Mouse (Mus musculus): ENCODE data around the gene Hebp1. TPM values are rescaled to one million over a fixed set of nuclear protein-coding genes. Genes with fewer than 3 reads are reported as not detected.

Gene Hebp1
- total RNA-seq, 2 experiments from 2014 or later = 84.3 to 93.4 TPM

DNA sequence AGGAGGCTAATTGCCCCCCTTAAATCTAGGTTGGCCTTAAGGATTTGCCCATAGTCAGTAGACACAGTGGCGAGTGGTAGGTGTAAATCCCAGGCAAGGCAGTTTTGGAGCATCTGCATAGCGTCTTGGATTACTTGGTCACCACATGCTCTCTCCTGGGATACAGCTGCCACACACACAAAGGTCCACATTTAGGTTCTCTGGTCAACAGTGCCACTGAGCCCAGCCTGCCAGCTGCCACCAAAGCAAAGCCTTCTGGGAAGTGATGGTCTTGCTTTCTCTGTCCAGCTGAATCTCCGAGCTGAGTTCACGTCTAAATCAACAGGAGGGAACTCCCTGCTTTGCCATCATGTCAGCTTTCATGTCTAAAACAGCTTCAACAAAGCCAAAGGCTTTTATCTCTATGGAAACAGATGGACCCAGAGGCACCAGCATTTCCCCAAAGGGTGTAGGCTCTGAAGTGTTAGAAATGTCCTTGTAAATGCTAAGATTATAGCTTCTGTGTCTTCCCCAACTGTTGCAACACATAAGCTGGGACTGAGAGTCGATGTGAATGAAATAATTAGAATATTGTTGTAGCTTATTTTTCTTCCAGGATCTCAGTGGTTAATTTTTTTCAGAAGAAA, 73.0 kb downstream of the Hebp1 start:
- DNase-seq (ENCODE audit: low spot score in 2 of 2) = no peak

DNA sequence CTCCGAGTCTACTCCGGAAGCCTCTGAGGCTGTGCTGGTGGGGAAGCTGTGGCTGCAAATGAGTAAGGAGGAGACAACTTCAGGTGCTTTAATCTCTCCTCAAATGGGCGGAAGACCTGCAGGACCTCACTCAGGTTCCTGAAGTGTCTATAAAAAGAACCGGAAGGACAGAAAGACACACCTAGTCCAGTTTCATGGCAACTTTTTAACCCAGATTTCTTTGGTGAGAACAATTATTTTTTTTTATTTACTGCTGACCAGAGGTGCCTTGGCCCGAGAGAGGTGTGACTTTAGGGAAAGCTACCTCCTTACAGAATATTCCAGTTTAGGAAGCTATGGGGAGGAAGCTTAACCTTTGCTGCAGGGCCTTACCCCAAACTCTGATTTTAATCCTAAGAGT, 79.6 kb downstream of the Hebp1 start, which contains the start of gene Gprc5d:
Gene Gprc5d, minus strand, starts transcription at position 101 of the 400 bp plus-strand sequence.
- no peak for DNase-seq (ENCODE audit: low spot score in 2 of 2)

DNA sequence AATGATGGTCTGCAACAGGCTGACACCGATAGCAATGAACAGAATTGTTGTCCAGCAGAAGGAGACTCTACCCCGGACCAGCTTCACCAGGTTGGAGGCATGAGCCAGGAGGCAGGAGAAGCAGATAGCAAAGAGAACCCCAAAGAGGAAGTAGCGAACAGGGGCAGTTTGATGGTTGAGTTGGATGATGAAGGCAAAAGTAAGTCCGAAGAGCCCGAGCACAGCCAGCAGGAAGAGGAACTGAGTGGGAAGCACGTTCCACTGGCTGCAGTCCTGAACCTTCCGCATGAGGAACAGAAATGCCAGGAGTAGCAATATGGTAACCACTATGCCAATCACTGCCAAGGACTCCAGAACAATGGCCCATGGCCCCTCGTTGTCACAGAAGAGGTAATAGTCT, 81.3 kb downstream of the Hebp1 start:
- DNase-seq (ENCODE audit: low spot score in 2 of 2) = no peak

DNA sequence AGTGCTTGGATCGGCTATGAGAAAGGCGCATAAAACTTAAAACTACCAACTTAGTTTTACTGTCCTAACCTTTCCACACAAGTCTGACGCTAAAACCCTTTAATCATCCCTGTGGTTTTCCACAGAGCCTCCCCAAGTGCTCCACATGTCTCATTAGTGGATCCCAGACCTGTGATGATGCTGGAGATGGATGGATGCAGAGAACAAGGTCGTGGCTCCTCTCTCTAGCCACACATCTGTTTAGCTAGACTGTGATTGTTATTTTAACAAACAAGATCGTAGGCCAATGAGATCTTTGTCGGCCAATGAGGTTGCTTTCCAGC, 84.7 kb downstream of the Hebp1 start:
- no peak for DNase-seq (ENCODE audit: low spot score in 2 of 2)

DNA sequence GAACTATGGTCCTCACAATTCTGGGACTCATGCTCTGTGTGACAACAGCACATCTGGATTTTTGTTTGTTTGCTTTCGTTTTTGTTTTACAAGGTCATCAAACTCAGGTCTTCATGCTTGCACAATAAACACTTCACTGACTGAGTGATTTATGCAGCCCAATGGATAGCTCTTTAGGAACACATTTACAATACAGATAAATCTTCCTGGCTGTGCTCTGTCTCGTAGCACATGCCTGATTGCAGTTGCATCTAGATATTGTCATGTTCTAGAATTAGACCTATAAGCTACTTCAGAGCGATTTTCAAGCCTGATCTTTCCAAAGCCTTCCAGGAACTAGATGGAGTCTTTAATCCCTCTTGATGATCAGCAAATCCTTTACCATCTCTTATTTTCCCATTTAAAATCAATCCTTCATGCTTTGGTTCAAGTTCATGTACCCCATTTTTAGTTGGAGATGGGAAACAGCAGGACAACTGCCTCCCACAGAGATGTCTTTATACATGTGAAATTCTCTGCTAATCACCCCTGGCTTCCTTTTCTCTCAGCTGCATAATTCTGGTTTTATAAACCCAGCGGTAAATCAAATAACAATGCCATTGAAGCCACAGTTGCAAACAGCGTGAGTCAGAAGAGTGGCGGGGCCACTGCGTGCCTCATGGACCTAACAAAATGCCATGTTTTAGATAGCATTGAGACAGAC, 85.3 kb downstream of the Hebp1 start:
- DNase-seq (ENCODE audit: low spot score in 2 of 2) = no peak

DNA sequence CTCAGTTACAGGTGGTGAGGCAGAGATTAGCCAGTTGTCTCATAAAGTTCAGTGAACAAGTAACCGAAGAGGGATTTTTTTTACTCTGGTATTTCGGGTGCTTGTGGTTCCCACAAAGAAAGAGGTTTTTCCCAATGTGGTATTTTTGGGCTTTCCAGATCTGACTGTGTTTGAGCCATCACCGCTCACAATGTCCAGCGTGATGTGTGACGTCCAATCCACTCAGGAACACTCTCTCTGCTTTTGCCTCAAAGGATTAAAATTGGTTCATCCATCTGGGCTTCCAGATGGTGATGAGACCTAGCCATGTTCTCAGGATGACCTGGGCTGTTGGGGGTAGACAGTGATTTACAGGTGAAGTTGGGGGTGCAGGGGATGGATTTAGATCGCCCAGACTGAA, 90.8 kb downstream of the Hebp1 start:
- DNase-seq (ENCODE audit: low spot score in 2 of 2) = no peak

DNA sequence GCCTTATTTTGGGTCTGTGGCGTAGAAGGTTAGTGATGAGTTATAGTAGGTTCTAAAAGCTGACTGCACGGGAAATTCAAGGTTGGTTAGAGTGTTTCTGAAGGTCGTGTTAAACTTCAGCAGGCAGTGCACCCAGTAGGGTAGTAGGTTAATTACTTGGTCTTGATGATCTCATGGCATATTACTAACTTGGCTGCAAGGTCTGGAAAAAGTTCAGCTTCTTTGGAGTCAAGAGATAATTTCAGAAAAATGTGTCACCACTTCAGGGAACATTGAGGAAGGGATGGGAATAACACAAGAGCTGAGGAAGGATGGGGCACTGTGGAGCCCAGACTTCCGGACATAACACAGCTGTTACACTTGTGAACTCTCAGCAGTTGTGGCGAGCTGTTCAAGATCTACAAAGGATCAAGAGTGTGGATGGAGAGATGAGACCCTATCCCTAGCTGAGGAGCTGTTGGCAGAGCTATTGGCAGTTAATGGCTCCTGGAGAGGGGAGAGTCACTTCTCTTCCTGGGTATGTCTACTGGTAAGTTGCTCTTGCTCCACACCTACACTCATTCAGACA, 95.0 kb downstream of the Hebp1 start:
- no peak for DNase-seq (ENCODE audit: low spot score in 2 of 2)

DNA sequence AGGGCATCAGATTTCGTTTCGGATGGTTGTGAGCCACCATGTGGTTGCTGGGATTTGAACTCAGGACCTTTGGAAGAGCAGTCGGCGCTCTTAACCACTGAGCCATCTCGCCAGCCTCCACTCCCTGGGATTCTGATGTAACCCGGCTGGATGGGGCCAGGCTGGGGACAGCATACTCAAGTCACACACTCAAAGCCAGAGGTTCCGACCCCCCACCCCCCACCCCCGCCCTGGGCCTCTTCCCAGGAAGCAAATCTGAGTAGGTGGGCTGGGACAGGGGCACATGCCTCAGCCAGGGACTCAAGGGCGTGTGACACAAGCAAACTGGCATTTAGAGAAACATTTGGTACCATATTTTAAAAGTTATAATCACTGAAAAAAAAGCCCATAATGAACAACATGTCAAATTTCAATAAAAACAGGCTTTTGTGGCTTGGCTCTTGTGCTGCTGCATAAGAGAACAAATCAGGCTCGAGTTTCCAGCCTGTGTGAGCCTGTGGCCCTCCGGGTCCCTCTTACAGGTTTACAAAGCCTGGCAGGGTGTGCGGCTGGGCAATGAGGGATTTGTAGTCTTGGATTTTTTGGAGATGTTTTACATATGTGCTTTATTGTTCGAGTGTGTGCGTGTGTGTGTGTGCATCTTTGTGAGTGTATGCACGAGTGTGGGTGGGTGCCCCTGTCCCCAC, 96.9 kb downstream of the Hebp1 start:
- no peak for DNase-seq (ENCODE audit: low spot score in 2 of 2)

DNA sequence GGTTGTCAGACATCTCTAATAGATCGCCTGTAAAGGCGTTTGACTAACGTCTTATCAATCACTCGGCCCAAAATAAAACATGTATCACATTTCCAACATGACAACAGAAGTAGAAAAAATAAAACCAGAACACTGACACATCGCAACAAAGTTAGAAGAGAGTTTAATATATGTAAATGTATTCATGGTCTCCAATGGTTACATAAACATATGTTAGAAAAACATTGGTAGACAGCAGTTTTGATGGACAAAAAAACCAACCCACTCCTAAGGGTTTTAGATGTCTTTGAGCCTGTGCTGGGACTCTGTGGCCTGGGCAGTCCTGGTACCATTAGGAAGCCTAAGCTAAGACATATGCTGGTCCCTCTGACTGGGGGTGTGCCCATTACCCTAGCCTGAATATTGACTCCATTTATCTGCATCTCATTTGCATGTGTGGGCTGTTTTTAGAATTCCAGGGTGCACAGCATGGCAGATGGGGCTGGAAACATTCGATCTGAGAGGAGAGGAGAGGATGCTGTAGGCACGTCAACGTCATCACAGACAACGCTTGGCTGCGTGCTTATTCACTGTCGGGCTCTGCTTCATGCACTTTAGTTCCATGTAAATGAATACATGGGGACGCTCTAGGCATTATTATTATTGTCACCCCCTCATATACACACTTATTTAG, 104.9 kb downstream of the Hebp1 start:
- peak; percentile 61 to 81 for DNase-seq (ENCODE audit: low spot score in 2 of 2)

DNA sequence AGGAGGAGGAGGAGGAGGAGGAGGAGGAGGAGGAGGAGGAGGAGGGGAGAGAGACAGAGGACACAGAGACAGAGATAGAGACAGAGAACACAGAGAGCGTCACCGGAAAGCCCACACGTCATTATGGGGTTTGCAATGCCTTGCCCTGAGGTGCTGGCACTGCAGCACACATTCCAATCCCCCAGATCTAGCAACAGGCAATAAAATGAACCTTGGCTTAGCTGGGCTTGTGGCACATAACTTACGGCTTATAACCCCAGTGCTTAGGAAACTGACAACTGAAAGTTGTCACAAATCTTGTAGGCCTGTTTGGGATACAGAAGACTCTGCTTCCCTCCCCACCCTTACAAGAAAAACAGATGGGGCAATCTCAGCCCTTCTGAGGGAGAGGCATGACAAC, 107.2 kb downstream of the Hebp1 start:
- no peak for DNase-seq (ENCODE audit: low spot score in 2 of 2)

DNA sequence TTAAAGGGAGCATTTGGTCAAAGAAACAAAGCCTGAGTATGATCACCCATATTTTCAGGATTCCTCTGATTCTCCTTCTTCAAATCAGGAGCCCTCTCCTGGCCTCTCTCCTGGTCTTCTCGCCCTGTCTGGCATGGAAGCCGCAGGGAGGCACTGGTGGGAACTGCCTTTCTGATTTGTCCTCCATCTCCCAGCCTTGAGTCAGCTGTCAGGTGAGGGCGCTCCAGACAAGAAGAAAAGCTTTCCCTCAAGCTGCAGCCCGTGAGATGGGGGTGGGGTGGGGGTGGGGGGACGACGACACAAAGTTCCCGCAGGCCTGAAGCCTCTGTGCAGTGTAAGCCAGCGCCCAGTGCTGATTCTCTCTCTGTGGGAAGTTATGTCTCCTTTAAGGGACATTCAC, 108.0 kb downstream of the Hebp1 start:
- DNase-seq (ENCODE audit: low spot score in 2 of 2) = peak; percentile 47 to 73

DNA sequence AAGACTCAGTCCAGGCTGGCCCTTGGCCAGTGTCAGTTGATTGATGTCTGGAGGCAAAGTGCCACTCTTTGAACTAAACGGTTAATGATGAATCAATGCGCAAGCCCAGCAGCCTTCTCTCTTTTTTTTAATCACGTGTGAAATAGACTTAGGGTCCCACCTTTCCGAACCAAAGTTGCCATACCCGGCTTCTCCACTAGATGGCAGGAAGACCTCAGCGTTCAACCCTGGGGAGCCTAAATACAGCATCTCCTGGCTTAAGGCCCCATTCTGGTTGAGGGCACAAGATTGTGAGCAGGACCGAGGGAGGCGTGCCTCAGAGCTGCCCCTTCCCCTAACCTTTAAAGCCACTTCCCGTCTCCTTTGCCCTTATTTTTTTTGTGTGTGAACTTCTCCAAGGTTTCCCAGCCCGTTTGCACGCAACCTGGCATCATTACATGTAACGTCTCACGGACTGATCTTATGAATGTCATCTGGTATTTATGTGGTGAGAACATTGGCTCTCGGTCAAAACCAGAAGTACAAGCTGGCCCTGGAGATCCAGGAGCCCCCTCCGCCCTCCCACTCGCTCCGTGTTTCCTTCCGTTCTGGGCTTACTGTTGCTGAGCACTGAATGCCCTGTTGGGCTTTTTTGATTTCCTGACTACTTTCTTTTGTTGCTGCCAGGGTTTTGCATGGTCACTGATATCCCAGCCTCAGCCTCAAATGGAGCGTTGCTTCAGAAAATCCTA, 109.9 kb downstream of the Hebp1 start:
- DNase-seq (ENCODE audit: low spot score in 2 of 2) = peak; percentile 75 to 90

Other genes with a start within 250 kb of the Hebp1 start
- gene Apold1, start 216.3 kb downstream of the Hebp1 start, total RNA-seq (2021) = 1 to 10 TPM; 3.4 to 3.7 TPM
- gene Ddx47, start 186.4 kb downstream of the Hebp1 start, total RNA-seq (2021) = 10 to 100 TPM; 52.1 to 59.5 TPM
- gene Gprc5a, start 132.4 kb downstream of the Hebp1 start, total RNA-seq (2021) = under 1 TPM; 0.25 to 0.30 TPM
- gene Gprc5d, start 79.7 kb downstream of the Hebp1 start, total RNA-seq (2021) = under 1 TPM in 1 of 2 experiments, not detected in 1; 0.25 TPM
- gene Fam234b, start within 50 bp of the Hebp1 start, total RNA-seq (2021) = 100 to 1,000 TPM; 169 to 171 TPM
- not detected for gene Gsg1, start 56.3 kb upstream of the Hebp1 start, total RNA-seq (2021)
- gene Pbp2, start 112.4 kb upstream of the Hebp1 start, total RNA-seq (2021) = not detected
- 1 to 10 TPM; 2.8 to 3.0 TPM for gene Emp1, start 164.5 kb upstream of the Hebp1 start, total RNA-seq (2021)

Data from layer of hippocampus, adult 18-20 months (tissue).